Mouse (Mus musculus) cerebellum, adult 8-10 months (tissue): ENCODE measurements at regions not wholly inside any gene's neighbourhood (a gene's known extent, or its start where the extent isn't known, plus 50 kb on each side); places are given as distances from the start of the nearest gene placed in this dataset.

Experiments used
- DNase-seq: peaks from one replicate; pipeline ENCODE4 v3.0.0; 2022

- no peak for DNase-seq
Measured at GRCm38 (mm10) chr4:99348674-99349073, 53.0 kb downstream of the Gm12689 start.

- DNase-seq = no peak
Measured at GRCm38 (mm10) chr4:99353122-99353774, 57.5 kb downstream of the Gm12689 start.

GRCm38 (mm10) chr4:99354241-99354640 lies 58.5 kb downstream of the Gm12689 start:
- DNase-seq = no peak

GRCm38 (mm10) chr4:99354835-99355234 lies 59.1 kb downstream of the Gm12689 start:
- DNase-seq = no peak

GRCm38 (mm10) chr4:99368036-99368435 lies 72.3 kb downstream of the Gm12689 start:
- no peak for DNase-seq

GRCm38 (mm10) chr4:99371162-99371561 lies 75.5 kb downstream of the Gm12689 start:
- DNase-seq = no peak

- DNase-seq = no peak
Measured at GRCm38 (mm10) chr4:99376171-99376570, 80.5 kb downstream of the Gm12689 start.

GRCm38 (mm10) chr4:99376911-99377310 lies 81.2 kb downstream of the Gm12689 start:
- no peak for DNase-seq

GRCm38 (mm10) chr4:99379983-99380382 lies 84.3 kb downstream of the Gm12689 start:
- DNase-seq = no peak

GRCm38 (mm10) chr4:99385381-99385780 lies 89.7 kb downstream of the Gm12689 start:
- DNase-seq = no peak

- DNase-seq = no peak
Measured at GRCm38 (mm10) chr4:99389428-99389827, 93.7 kb downstream of the Gm12689 start.

GRCm38 (mm10) chr4:99392986-99393385 lies 97.3 kb downstream of the Gm12689 start:
- DNase-seq = no peak

GRCm38 (mm10) chr4:99394244-99394643 lies 98.5 kb downstream of the Gm12689 start:
- DNase-seq = no peak

- no peak for DNase-seq
Measured at GRCm38 (mm10) chr4:99407466-99407865, 111.8 kb downstream of the Gm12689 start.

- no peak for DNase-seq
Measured at GRCm38 (mm10) chr4:99423449-99423848, 127.7 kb downstream of the Gm12689 start.

- DNase-seq = no peak
Measured at GRCm38 (mm10) chr4:99445077-99445754, 149.5 kb downstream of the Gm12689 start.

GRCm38 (mm10) chr4:99445755-99446128 lies 150.0 kb downstream of the Gm12689 start:
- no peak for DNase-seq

- DNase-seq = no peak
Measured at GRCm38 (mm10) chr4:99458984-99459383, 163.3 kb downstream of the Gm12689 start.

- DNase-seq = peak; percentile 15
Measured at GRCm38 (mm10) chr4:99459436-99459835, 163.7 kb downstream of the Gm12689 start.

- no peak for DNase-seq
Measured at GRCm38 (mm10) chr4:99465493-99465892, 169.8 kb downstream of the Gm12689 start.

GRCm38 (mm10) chr4:99475701-99476218 lies 180.1 kb downstream of the Gm12689 start:
- no peak for DNase-seq

GRCm38 (mm10) chr4:99484271-99484670 lies 171.8 kb upstream of the Foxd3 start:
- DNase-seq = no peak

- no peak for DNase-seq
Measured at GRCm38 (mm10) chr4:99491536-99492514, 164.3 kb upstream of the Foxd3 start.
